Mouse (Mus musculus) testis, postnatal 10 days (tissue): Measurements from ENCODE around the gene Smad5.
A peak's percentile ranks its signal among the peaks of the same experiment; 100 is the strongest.

Source experiments
- DNase-seq: peaks from one replicate; pipeline ENCODE4 v3.0.0; 2021; ENCODE audit warnings: low spot score

Gene Smad5

DNA sequence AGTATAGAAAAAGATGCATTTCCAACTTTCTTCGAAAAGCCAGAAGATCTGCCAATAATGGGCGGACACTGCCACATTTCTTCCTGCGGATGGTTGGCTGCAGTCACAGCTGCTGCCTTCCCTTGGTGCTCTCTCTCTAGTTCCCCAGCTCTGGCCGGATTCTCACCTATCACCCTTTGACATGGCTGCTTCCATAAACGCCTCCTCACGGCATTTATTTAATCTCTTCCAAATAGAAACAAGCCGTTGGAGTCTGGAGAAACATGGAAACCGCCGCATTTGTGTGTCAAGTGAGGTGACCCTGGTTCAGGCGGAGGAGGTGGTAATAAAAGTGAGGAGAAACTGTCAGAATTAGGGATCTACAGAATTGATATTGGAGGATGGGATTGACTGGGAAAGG lies 886 bp upstream of the Smad5 start:
- DNase-seq = no peak

DNA sequence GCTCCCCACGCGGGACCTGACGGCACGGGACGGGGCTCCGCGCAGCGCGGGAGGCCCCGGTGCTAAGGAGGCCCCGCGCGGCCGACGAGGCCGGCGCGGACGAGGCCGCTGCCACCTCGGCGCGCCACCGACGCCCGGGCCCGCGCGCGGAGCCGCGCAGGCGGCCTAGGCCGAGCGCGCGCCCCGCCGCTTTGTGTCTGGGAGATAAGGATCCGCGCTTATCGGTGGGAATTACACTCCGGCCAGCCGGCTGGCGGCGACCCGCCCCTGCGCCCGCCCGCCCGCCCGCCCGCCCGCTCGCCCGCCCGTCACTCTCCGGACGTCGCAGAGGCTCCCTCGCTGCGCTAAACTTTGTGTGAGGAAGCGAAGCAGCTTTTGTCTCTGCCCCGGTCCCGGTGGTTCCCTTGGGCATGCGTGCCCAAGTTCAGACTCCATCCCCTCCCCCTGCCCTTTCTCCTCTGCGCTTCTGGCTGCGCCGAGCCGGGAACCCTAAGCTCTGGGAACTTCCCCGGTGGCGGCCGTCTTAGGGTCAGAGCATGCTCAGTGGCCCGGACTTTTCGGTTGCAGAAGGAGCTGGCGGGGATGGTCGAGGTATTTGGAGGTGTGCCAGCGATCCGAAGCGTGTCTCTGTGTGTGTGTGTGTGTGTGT lies 536 bp downstream of the Smad5 start:
- peak; percentile 83 for DNase-seq

DNA sequence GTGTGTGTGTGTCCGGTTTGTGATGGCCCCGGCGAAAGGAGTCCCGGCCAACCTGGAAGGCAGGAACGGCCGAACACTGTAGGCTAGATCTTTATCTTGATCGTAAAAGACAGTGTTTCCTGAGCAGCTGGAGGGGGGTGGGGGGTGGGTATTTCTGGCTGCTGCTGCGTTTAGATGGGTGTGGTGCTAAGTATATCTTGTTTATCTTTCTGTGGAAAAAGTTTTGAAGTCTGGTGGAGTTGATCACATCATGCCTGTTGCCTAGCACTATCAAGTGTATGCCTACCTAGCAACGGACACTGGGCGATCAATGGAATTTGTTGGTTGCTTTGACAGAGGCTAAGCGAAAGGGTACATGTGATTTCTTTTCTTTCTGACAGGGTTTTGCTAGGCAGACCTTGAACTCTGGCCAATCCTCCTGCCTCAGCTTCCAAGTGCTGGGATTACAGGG lies 1.1 kb downstream of the Smad5 start:
- no peak for DNase-seq

DNA sequence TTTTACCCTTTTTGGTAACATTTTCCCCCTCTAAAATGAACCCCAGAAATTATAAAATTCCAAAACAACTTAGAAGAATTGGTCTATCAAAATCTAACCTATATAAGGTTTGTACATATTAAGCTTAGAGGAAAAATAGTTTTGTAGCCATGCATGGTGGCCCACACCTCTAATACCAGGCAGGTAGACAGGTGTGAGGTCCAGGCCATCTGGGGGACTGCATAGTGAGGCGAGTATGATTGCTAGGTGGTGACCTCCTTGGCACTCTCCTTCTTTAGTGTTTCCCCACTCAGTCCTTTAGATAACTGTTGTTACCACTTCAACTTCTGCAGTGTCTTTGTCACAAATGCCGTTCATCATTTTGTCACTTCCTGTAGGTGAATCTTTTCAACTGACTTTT lies 1.8 kb downstream of the Smad5 start:
- no peak for DNase-seq

DNA sequence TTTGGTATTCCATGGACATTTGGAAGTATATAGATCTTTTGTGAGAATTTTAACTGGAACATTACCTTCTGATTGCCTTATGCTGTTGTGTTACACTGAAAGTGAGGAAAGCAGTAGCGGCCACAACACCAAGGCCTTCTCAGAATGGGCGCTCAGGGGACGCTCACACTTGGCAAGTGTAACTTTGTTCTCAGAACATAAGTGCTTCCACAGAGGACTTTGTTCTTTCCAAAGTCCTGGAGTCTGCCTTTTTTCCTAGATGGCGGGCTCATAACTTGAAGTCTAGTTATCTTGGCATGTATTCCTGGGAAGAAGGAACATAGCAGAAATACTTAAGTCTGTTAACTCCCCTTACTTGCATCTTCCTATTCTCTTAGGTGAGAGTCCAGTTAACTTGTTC lies 4.3 kb downstream of the Smad5 start:
- no peak for DNase-seq

DNA sequence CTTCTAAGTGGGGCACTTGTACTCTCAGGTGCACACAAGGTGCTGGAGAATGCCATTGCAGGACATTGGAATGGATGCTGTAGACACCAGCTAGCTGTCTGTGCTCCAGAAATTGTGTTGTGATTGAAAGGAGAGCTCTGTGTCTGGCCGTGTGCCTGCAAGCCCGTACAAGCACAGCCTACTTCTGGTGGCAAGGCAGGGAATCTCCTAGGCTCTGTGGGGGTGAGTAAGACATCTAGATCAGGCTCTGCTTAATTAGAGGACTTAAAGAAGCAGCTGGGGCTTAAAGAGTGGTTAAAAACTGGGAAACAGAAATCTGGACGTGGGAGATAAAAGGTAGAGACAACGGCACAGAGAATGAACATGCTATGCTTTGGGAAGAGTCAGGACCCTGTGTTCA lies 4.8 kb downstream of the Smad5 start:
- DNase-seq = no peak

DNA sequence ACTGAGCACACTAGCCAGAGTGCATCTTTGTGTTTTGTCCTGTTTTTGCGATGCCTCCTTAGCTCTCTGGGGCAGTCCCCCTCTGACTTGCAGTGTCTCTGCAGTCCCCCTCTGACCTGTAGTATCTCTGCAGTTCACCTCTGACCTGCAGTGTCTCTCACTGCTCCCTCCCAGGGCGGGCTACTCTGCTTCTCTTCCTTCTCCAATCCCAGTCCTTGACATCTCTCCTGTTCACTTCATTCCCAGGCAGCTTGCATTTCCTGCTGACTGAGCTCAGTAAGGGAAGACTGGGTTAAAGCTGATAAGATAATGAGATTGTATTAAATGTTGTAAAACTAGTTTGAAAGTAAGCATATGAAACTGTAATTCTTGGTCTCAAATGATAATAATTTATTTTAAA lies 7.8 kb downstream of the Smad5 start:
- DNase-seq = no peak

DNA sequence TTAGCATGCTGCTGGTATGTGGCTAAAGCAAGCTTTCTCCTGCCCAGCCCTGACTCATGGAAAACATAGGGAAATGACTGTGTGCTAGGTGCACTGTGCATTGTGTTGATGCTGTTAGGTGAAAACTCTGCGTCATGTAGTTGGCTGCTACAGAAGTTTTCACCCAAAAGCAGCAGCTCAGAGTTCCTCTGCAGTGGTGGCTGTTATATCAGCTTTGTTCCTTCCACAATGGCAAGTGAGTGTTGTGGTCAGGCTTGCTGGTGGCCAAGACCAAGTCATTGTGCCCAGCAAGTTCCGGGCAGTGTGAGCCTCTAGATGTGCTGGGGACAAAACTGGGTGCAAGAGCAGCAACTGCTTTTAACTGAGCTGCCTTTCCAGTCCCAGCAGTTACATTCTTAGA lies 9.4 kb downstream of the Smad5 start:
- DNase-seq = no peak

DNA sequence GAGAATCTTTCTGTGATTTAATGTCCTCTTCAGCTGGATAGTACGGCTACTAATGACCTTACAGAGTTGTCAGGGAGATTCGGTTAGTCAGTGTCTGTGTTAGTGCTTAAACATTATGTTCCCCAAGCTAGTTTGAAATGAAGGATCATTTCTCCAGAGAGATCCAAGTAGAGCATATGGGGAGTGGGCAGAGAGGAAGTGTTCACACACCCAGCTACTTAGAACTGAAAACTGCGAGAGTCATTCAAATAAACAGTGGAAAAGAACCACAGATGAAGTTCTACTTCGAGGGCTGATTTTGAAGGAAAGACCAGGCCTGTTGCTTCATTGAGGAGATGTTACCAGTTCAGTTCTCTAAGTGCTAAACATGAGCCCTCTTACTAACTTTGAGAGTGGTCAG lies 23.7 kb downstream of the Smad5 start:
- DNase-seq = no peak

DNA sequence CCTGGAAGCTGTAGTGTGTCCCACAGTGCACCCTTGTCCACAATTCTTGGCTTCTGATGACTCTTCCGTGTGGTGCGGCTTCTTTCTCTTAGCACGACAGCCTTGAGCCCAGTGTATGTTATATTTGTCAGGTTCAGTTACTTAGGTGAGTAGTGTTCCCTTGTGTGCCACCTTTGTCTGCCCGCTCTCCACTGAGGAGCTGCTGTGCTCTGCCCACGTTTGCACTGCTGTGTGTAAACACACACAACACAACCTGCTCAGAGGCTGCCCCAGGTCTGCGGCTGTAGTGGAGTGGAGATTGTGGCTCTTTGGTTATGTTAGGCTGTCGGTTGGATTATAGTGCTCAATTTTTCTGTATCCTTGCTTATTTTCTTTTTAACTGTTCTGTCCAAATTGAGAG lies 26.2 kb downstream of the Smad5 start:
- DNase-seq = no peak

DNA sequence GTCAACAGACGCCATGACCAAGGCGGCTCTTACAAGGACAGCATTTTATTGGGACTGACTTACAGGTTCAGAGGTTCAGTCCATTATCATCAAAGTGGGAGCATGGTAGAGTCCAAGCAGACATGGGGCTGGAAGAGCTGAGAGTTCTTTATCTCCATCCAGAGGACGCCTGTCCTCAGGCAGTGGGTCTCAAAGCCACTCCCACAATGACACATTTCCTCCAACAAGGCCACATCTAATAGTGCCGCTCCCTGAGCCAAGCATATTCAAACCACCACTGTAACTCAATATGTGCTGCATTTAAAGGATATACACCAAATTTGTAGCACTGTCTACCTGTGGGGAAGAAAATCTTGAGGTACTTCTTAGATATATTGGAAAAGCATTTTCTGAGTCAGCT lies 31.8 kb downstream of the Smad5 start:
- no peak for DNase-seq

DNA sequence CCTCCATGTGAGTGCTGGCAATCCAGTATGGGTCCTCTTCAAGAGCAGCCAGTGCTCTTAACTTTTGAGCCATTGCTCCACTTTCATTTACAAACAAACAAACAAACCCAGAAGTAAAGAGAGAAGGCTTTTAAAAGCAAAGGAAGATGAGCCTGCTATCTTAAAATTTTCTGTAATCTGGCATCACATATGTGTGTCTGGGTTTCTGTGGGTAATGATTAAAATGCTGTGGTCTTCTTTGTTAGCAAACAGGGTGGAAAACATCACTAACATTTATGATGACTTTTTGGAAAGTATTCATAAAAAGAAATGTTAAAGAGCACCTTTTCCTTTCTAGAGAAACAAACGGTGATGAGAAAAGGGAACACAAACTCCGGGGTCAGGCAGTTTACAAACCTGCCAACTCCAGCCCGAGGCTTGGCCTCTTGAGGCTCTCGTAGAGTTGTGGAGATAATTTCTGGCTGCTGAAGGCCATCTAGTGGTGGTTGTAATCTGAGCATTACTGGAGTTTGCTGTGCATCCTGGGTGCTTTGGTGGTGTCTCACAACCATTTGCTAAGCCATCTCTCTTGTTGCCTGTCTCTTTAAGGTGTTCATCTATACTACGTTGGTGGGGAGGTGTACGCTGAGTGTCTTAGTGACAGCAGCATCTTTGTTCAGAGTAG lies 32.5 kb downstream of the Smad5 start:
- no peak for DNase-seq

DNA sequence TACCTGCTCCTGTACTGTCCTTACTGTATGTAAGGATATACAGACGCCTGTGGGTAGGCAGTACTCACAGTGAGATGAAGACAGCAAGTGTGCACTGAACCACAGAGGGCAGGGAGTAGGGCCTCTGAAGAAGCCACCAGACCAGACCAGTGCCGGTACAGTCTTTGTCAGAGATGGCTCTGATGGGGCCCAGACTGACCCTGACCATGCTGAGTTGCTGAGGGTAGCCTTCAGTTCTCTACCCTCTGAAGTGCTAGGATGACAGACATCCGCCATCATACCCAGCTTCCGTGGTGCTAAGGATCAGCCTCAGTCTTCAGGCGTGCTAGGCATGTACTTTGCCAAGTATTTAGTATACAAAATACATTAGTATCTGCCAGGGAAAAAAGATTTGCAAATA lies 36.7 kb downstream of the Smad5 start:
- DNase-seq = peak; percentile 28

DNA sequence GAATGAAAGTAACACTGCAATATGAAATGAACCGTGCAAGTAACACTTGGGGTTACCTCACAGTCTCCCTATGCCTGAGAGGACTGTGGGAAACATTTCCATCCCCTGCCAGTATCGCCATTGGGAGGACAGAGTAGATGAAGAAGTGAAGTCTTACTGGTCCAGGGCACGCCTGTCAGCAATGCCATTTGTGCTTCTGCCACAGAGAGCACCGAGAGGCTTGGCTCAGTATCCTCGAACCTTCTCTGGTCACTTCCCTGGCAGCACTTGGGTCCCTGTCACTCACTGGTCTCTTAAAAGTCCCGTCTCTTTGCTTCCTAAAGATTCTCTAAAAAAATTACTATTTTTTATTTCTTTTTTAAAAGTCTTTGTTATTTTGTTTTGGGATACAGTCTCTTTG lies 37.7 kb downstream of the Smad5 start:
- DNase-seq = peak; percentile 31

DNA sequence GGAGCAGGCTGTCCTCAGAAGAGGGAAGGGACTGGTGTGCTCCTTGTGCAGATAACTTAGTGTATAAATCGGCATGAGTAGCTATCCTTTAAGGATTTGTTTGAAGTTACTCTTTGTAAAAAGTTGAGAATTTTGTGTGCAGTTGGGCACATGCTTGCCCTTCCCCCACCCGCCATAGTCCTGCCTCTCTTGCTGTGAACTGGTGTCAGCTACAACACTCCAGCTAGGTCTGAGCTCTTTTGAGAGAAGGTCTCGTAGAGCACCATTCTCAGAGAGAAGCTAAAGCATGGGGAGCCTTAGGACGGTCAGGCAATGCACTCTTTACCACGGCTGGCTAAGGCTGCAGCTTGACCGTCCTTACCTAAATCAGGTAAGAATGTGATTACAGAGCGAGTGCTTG lies 38.9 kb downstream of the Smad5 start:
- peak; percentile 35 for DNase-seq

DNA sequence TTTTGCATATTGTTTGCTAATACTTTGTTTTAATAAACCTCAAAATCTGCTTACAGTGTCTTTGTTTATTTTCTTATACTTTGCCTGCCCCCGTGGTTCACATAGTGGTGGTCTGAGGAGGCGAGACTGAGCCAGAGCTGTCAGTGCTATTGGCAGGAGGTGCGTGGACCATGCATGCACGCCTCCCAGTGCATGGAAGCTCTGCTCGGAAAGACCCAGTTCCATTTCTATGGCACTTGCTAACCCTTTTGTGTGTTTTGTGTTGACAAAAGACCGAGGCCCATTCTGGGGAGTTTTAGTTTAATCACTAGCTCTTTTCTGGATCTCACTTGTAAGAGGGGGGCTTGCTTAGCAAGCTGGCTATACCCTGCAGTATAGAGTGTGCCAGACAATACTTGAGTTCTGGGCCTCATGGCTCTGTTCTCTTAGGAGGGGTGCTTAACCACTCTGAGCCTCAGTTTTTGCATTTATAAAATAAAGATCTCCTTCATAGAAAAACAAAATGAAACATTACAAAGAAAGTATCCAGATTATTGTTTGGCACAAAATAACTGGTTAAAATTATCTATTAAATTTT lies 39.6 kb downstream of the Smad5 start:
- peak; percentile 34 for DNase-seq

DNA sequence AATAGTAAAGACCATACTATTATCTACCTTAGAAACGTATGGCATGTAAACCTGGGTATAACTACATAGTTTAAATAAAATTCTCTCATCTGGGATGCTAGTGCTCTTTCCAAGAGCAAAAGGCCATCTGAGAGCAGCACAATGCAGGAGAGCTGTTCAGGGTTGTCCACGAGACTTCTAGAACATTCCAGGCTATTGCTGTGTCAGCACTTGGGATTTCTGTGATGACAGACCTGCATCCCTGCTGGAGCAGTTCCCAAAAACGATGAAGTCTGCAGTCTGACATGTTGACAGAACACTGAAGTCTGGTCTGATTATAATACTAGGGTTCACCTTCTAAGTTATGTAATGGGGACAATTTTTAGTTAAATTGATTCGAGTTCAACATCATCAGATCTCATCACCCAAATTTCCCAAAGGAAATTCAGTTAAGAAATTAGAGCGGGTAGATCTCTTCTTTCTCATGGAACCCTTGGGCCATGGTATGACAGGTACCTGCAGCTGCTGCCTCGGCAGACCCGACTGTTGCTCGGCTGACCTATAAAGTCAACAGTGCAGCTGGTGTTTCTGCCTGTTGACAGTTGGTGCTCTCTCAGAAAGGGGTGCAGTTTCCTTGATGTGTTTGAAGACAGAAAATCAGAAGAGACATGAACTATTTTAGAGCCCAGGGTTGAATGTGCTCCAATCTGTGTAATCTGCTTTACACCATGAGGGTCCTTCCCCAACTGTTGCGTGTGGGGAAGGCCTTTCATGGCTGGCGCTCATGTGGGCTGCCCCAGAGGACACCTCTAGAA lies 44.1 kb downstream of the Smad5 start:
- DNase-seq = no peak

DNA sequence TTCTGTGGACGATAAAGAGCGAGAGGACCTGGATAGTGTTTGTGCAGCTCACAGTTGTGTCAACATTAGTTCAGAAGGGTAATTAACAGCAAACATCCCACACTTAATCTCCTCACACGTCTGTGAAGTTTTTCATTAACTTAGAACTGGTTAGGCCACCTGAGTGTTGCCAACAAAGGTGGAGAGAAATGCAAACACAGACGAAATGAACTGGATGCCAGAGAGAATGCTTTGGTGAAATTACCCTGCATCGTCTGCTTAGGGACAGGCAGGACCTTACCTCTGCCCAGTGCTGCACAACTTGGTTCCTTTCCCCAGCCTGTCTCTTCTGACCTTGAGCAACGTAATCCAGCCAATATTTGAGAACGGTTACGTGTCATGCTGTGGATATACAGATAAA lies 44.7 kb downstream of the Smad5 start:
- no peak for DNase-seq

DNA sequence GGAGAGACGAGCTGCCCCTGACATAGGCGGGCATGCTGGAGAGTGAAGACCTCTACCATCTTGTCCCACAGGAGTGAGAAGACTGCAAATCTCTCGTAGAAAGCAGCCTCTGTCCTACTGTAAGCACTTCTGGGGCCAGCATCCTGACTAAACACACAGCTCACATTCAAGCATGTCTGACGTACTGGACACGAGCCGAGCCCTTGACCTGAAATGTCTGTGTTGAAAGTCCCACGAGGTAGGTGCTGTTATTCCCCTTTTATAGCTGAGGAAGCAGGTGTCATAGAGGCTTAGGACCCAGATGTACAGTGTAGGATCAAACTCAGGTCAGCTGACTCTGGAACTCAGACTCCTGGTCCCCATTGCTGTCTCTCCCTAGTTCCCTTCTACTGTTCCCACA lies 46.6 kb downstream of the Smad5 start:
- DNase-seq = no peak

DNA sequence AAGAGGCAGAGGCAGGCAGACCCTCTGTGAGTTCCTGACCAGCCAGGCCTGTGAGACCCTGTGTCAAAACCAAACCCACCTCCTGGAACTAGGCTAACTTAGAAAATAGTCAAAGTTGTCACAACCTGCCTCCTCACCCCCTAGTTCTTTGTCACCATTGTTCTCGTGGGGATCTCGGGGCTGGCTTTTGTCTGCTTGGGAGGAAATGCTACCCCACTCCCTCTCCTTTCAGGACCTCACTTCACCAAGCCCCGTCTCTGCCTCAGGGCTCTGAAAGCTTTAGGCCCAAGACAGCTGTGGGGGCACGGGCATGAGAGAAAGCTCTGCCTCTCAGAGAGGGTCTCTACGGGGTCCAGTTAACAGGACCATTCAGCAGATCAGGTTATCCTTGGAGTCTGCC lies 49.0 kb downstream of the Smad5 start:
- no peak for DNase-seq

DNA sequence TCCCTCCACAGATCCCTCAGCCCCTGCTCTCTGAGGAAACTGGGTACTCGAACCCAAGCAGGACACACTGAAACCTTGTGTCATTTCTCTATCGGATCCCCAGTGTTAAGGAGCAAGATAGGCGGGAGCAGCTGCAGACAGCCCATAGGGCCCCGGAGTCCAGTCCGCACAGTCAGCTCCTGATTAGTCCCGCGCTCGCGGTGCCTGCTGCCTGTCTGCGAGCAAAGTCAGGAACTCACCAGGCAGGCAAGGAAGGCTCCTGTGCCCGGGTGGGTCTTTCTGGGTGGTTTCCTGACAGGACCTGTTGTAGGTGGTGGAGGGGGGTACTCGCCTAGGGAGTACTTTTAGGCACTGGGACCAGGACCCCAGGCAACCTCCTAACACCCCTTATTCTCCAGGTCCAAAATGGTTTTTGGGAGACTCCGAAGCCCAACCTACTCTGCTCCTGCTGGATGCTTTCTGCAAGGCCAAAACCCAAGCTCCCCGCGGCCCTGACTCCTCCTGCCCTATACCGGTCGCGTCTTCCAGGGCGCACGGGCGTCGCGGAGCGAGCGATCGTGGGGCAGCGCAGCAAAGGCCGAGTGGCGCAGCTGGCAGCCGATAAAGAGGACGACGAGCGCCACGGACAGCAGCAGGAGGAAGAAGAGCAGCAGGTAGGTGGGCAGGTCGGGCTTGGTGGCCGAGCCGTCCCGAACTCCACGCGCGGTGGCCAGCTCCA lies 49.8 kb downstream of the Smad5 start:
- no peak for DNase-seq

DNA sequence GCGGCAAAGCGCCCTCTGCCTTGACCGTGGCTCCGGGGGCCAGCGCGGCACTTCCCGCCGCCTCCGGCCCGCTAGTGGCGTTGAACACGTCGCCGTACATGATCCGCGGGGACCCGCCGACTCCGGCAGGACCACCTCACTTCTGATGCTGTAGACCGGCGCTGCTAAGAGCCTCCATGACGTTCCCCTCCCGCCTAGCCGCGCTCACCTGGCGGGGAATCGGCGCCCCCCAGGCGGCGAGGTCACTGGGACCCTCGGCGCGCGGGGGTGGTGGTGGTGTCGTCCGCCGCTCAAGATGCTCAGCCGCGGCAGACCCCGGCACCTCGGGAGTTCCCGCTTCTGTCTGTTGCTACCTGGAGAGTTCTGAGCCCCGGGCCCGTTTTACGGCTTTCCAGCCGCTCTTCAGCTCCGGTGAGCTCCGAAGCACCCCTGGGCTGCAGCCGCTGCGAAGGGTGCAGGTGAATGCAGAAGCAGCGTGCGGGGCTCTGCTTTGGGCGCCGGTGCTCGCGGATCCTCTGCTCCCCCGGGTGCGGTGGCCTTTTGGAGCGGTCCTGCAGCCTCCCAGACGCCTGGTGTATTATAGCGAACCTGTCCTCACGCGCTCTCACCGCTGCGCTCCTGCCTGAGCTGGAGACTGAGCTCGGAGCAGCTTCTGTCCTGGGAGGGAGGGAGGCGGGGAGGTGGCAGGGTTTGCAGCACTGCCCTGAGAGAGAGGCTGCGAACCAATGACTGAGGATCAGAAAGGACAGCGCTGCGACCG lies 50.6 kb downstream of the Smad5 start, which contains the start of gene Gm45623:
TSS of gene Gm45623 (minus strand) at position 636 of the 760 bp plus-strand sequence.
- DNase-seq = no peak
